ENCODE assay signal across 14 mouse cellular contexts in genomic region chr10:44304330-44304717, GRCm38 (mm10).
"Had no signal": no experiment of that assay in that cellular context is flagged by ENCODE, and none has a peak within 500 bp of the region (broad histone marks: within the 10 kb centered on the region; RNA-seq: fewer than 3 reads in every experiment).

No protein-coding gene starts in this region.

- H3K27ac ChIP-seq: liver, embryonic 12.5 days; liver, embryonic 14.5 days; lung, embryonic 15.5 days; midbrain, embryonic 10.5 days; midbrain, embryonic 12.5 days; neural tube, embryonic 12.5 days had no signal

- H3K9ac ChIP-seq: liver, embryonic 12.5 days; liver, embryonic 14.5 days; lung, embryonic 15.5 days; midbrain, embryonic 12.5 days; neural tube, embryonic 12.5 days had no signal

- DNase-seq: lung, adult 18-20 months; lung, postnatal 10 days; lung, postnatal 4 days; midbrain, embryonic 14.5 days; right cerebral cortex, postnatal 14 days; thymus, adult 18-20 months; thymus, postnatal 14 days; thymus, postnatal 36 days had no signal

- H3K4me1 ChIP-seq: liver, embryonic 12.5 days; lung, embryonic 15.5 days; midbrain, embryonic 10.5 days; midbrain, embryonic 12.5 days; neural tube, embryonic 12.5 days had no signal

- H3K4me3 ChIP-seq: liver, embryonic 12.5 days; lung, embryonic 15.5 days; midbrain, embryonic 10.5 days; midbrain, embryonic 12.5 days; neural tube, embryonic 12.5 days had no signal

- H3K27me3 ChIP-seq: liver, embryonic 12.5 days; lung, embryonic 15.5 days; midbrain, embryonic 12.5 days; neural tube, embryonic 12.5 days had no signal

- H3K9me3 ChIP-seq: liver, embryonic 12.5 days; lung, embryonic 15.5 days; midbrain, embryonic 10.5 days; midbrain, embryonic 12.5 days; neural tube, embryonic 12.5 days had no signal

- H3K4me2 ChIP-seq: liver, embryonic 12.5 days; lung, embryonic 15.5 days; midbrain, embryonic 12.5 days; neural tube, embryonic 12.5 days had no signal

- ATAC-seq: liver, embryonic 12.5 days had no signal
